Mouse (Mus musculus) liver, embryonic 14.5 days (tissue): ENCODE measurements around the gene Hmga1b. TPM values are rescaled to one million over a fixed set of nuclear protein-coding genes. Genes with fewer than 3 reads are reported as not detected.

Experiments used
- ATAC-seq: fragments of 200-750 bp; cut with Nextera tagmentation; 2 replicates; pipeline ENCODE4 v1.8.0; 2017; ENCODE audit warnings: moderate number of reproducible peaks, mild to moderate bottlenecking, moderate library complexity; ENCODE audit not compliant: insufficient read depth
- DNase-seq, 3 experiments: peaks; one replicate each; pipeline ENCODE4 v3.0.0-alpha.2; 2012 to 2013; ENCODE audit warnings: low read depth in 3 of 3, low spot score in 3 of 3
- H3K27ac ChIP-seq: fragments of 300-500 bp; sonication (generic); 2 replicates; pipeline ENCODE4 v1.5.1; 2014; ENCODE audit warnings: moderate library complexity, mild to moderate bottlenecking, control low read depth, inconsistent platforms
- H3K27me3 ChIP-seq: fragments of 300-500 bp; sonication (generic); 2 replicates; pipeline ENCODE4 v1.6.1; 2014; ENCODE audit warnings: mild to moderate bottlenecking, low read length, moderate library complexity; ENCODE audit not compliant: control insufficient read depth, insufficient read depth
- H3K36me3 ChIP-seq: fragments of 300-500 bp; sonication (generic); replicated peaks from 2 replicates; pipeline ENCODE4 v1.6.1; 2014; ENCODE audit warnings: low read depth; ENCODE audit not compliant: control insufficient read depth, insufficient read depth
- H3K4me1 ChIP-seq, 2 experiments: fragments of 200-500 bp in 1 of 2; fragments of 300-500 bp in 1 of 2; sonication (generic) in 1 of 2; replicated peaks; 2 replicates each; pipeline ENCODE4 v1.6.1; 2012 to 2014; ENCODE audit warnings: antibody characterized with exemption in 1 of 2, inconsistent platforms in 1 of 2, low read length in 1 of 2; ENCODE audit not compliant: control insufficient read depth in 2 of 2, insufficient read depth in 2 of 2
- H3K4me2 ChIP-seq: fragments of 300-500 bp; sonication (generic); 2 replicates; pipeline ENCODE4 v1.6.1; 2014; ENCODE audit warnings: low read depth, mild to moderate bottlenecking, control low read depth, moderate library complexity
- H3K4me3 ChIP-seq, 2 experiments: fragments of 200-500 bp in 1 of 2; fragments of 300-500 bp in 1 of 2; sonication (generic) in 1 of 2; 2 replicates each; pipeline ENCODE4 v1.5.1; 2012 to 2014; ENCODE audit warnings: low read depth in 2 of 2, low read length in 2 of 2, mild to moderate bottlenecking in 2 of 2, control low read depth in 1 of 2, inconsistent platforms in 1 of 2, moderate library complexity in 1 of 2; ENCODE audit not compliant: insufficient read depth in 1 of 2
- H3K9ac ChIP-seq: fragments of 300-500 bp; sonication (generic); replicated peaks from 2 replicates; pipeline ENCODE4 v1.6.1; 2014; ENCODE audit warnings: mild to moderate bottlenecking, control low read depth, moderate library complexity
- H3K9me3 ChIP-seq: fragments of 300-500 bp; sonication (generic); 2 replicates; pipeline ENCODE4 v1.6.1; 2016; ENCODE audit warnings: low read length, mixed read lengths; ENCODE audit not compliant: control insufficient read depth
- CTCF ChIP-seq: IDR thresholded peaks from 2 replicates; pipeline ENCODE4 v1.5.1; 2016; ENCODE audit warnings: antibody characterized with exemption, low read depth, control low read depth
- EP300 ChIP-seq: IDR thresholded peaks from 2 replicates; pipeline ENCODE4 v1.6.1; 2016; ENCODE audit warnings: antibody characterized with exemption, low read depth
- WGBS: fragments of 180-500 bp; shearing (Covaris S2); extraction: QIAGEN DNeasy Blood & Tissue Kit; methylation state at CpG from one replicate; pipeline ENCODE4 v1.1.7; 2014; ENCODE audit not compliant: insufficient replicate concordance; 5-methylcytosine and 5-hydroxymethylcytosine counted together
- polyA plus RNA-seq, 2 experiments: library from polyadenylated mRNA; depleted of rRNA in 1 of 2; stranded (reverse) in 1 of 2; unstranded in 1 of 2; fragments of >200 nt; fragmentation: Nextera tagmentation in 1 of 2; extraction: Ambion mirVana in 1 of 2; gene quantifications; 2 replicates each; pipeline versions ENCODE4 v1.2.1 to v1.2.3; 2012 to 2014

The Hmga1b gene
- polyA plus RNA-seq, 2 experiments, result 2.0 to 4.3 TPM

- 82% methylated on average over 13 of the region's 13 CpGs for WGBS
- Histone ChIP-seq H3K9ac (no peak overlapping the region), H3K4me1 (peaks cover 0 to 4% of the 10 kb centered on the region in 2 experiments; a peak in 2 of 4 replicates), H3K4me3 (no peak overlapping the region), H3K9me3 (no peaks in the 10 kb centered on the region), H3K27ac (no peak overlapping the region), H3K4me2 (no peak overlapping the region), H3K27me3 (peaks cover 24% of the 10 kb centered on the region), H3K36me3 (no peaks in the 10 kb centered on the region; the same call in 1 of the 2 replicates)
- TF ChIP-seq EP300, result no peak
- ATAC-seq (no peak), DNase-seq (no peak)
Measured at GRCm38 (mm10) chr11:120719841-120720376, 42.7 kb upstream of the Hmga1b start.

- Histone ChIP-seq H3K27me3 (peaks cover 24% of the 10 kb centered on the region), H3K4me1 (peaks cover 0 to 4% of the 10 kb centered on the region in 2 experiments; a peak in 1 of 4 replicates), H3K4me3 (no peak overlapping the region), H3K9me3 (no peaks in the 10 kb centered on the region), H3K4me2 (no peak overlapping the region), H3K36me3 (no peaks in the 10 kb centered on the region; the same call in 1 of the 2 replicates), H3K27ac (no peak overlapping the region), H3K9ac (no peak overlapping the region)
- 9% methylated on average over 17 of the region's 17 CpGs for WGBS
- ATAC-seq, result peak; percentile 11; the same call in 1 of the 2 replicates
- peak; percentile 65 to 79 (median 66) for DNase-seq
- TF ChIP-seq CTCF (peak; percentile 93), EP300 (no peak)
Measured at GRCm38 (mm10) chr11:120720450-120720849, 42.1 kb upstream of the Hmga1b start.

GRCm38 (mm10) chr11:120721124-120722066 lies 41.2 kb upstream of the Hmga1b start, which contains the start of gene Rac3:
Gene Rac3, plus strand, starts transcription at chr11:120721470.
- H3K4me1 ChIP-seq, result peaks cover 0 to 4% of the 10 kb centered on the region in 2 experiments; a peak in 1 of 4 replicates
- H3K27ac ChIP-seq, result no peak within 1 kb of the TSS
- TF ChIP-seq EP300, result no peak
- TF ChIP-seq CTCF, result no peak
- DNase-seq (no peak), ATAC-seq (peak; percentile 23; the same call in 1 of the 2 replicates)
- H3K9me3 ChIP-seq, result no peaks in the 10 kb centered on the region
- H3K27me3 ChIP-seq, result peaks cover 24% of the 10 kb centered on the region
- H3K4me3 ChIP-seq, result peak within 1 kb of the TSS; percentile 29 to 50
- 2% methylated on average over 88 of the region's 90 CpGs for WGBS
- peak within 1 kb of the TSS; percentile 66 for H3K4me2 ChIP-seq
- H3K36me3 ChIP-seq, result no peaks in the 10 kb centered on the region; the same call in 1 of the 2 replicates
- H3K9ac ChIP-seq, result no peak within 1 kb of the TSS

- Histone ChIP-seq H3K4me2 (peak overlapping the region; percentile 66), H3K9ac (no peak overlapping the region), H3K36me3 (no peaks in the 10 kb centered on the region; the same call in 1 of the 2 replicates), H3K27ac (no peak overlapping the region), H3K9me3 (no peaks in the 10 kb centered on the region), H3K4me3 (peak overlapping the region; percentile 29 to 50), H3K27me3 (peaks cover 24% of the 10 kb centered on the region), H3K4me1 (peaks cover 0 to 4% of the 10 kb centered on the region in 2 experiments; a peak in 1 of 4 replicates)
- ATAC-seq (no peak), DNase-seq (no peak)
- 20% methylated on average over 21 of the region's 21 CpGs for WGBS
- TF ChIP-seq CTCF (no peak), EP300 (no peak)
Measured at GRCm38 (mm10) chr11:120722067-120722630, 40.4 kb upstream of the Hmga1b start.
